Mouse (Mus musculus) megakaryocyte progenitor cell, adult 5-6 weeks (primary cell): ENCODE data around the gene Opcml. TPM values are rescaled to one million over a fixed set of nuclear protein-coding genes. Genes with fewer than 3 reads are reported as not detected.

ENCODE experiments used
- ATAC-seq: replicated peaks from 2 replicates; pipeline ENCODE4 v1.8.0; 2016; ENCODE audit warnings: mild to moderate bottlenecking, moderate TSS enrichment, inconsistent platforms; ENCODE audit not compliant: poor library complexity
- total RNA-seq, 2 experiments: library from RNA; stranded (forward) in 1 of 2; stranded (reverse) in 1 of 2; fragments of 157-497, 149-512 nt in 1 of 2; fragments of 200-1000 nt in 1 of 2; gene quantifications; 2 replicates each; pipeline versions ENCODE4 v1.2.3 to v1.2.4; 2015 to 2017

The Opcml gene
- total RNA-seq, 2 experiments from 2014 or later = not detected

DNA sequence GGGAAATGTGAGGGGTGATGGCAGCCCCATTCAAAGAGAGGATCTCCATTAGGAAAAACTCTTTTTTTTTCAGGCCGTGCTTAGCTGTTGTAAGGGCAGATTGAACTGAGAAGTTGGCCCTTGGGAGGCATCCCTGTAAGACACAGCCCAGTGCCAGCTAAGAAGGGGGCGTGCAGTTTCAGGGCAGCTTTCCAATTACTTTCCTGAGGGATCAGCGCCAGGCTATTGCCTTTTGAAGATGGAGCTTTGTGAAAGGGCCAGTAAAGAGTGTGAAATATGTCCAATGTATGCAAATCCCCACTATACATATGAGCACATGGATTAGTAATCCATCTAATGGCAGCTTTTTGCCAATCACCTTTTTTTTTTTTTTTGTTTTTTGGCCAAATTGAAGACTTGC is 358.9 kb downstream of the Opcml start:
- ATAC-seq = no peak

GRCm38 (mm10) chr9:28153748-28154147 is 363.2 kb downstream of the Opcml start:
- peak; percentile 78 for ATAC-seq

GRCm38 (mm10) chr9:28157092-28157491 is 366.5 kb downstream of the Opcml start:
- no peak for ATAC-seq

DNA sequence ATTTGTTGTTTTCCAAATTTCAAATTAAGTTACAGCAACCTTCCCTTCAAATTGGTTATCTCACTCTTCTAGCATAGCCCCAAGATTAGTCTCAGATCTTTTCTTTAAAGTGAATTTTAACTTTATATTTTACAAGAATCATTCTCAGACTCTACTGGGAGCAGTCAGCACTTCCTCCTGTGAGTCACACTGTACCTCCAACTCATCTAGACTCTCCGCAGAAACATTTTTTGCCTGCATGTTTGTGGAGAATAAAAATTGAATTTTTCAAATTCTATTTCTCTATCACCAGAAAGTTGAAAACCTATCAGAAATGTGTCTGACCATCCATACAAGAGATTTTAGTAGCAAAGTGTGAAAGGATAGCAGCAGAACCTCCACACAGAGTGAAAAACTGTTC is 370.4 kb downstream of the Opcml start:
- no peak for ATAC-seq

DNA sequence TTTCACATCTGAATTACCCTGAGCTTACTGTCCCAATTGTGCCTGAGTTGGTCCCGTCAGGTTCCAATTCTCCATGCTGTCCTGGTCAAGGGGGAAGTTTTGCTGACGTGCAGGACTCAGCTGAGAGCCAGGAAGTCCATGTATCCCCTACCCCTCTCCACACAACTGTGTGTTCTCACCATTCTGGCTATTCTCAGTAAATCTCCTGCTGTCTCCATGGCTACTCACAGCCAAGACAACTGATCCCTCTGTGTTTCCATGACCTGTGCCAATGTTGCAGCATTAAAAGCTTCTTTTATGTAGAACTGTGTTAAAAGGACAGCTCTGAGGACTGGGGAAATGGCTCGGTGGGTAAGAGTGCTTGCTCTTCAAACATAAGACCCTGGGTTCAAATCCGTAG is 373.4 kb downstream of the Opcml start:
- ATAC-seq = no peak

GRCm38 (mm10) chr9:28171890-28172289 is 381.3 kb downstream of the Opcml start:
- ATAC-seq = peak; percentile 73

GRCm38 (mm10) chr9:28177052-28177451 is 386.5 kb downstream of the Opcml start:
- ATAC-seq = no peak

DNA sequence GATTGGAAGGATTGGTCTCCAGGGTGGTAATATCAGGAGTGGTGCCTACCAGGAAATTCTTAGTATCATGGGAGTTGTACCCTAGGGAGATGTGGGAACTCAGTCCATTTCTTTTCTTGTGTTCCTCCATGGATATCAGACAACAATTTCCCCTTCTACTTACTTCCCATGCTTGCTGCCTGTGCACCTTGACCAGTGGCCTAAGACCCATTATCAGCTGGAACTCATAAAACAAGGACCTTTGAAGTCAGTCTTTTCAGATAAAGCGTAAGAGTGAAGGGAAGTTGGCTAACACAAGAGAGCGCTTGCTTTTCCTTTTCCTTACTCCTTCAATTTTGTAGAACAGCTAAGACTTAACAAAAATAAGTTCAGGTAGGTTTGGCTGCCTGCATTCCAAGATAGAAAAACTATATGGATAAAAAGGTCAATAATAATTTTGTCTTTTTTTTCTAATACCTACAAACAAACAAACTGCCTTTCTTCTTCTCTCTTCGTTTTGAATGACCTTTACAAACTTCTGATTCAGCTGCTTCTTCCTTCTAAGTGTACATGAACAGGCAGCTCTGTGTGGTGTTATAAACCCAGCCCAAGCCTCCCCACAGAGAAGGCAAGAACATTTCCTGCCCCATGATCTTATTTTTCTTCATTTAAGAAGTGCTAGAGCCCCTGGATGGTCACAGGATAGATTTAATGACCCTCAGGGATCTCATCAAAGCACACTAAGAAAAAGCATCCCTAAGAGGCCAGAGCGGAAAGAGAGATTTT is 387.7 kb downstream of the Opcml start:
- no peak for ATAC-seq

- ATAC-seq = no peak
Observed at GRCm38 (mm10) chr9:28181916-28182315, 391.3 kb downstream of the Opcml start.

GRCm38 (mm10) chr9:28190226-28190625 is 399.7 kb downstream of the Opcml start:
- ATAC-seq = no peak

GRCm38 (mm10) chr9:28190751-28191150 is 400.2 kb downstream of the Opcml start:
- ATAC-seq = no peak

DNA sequence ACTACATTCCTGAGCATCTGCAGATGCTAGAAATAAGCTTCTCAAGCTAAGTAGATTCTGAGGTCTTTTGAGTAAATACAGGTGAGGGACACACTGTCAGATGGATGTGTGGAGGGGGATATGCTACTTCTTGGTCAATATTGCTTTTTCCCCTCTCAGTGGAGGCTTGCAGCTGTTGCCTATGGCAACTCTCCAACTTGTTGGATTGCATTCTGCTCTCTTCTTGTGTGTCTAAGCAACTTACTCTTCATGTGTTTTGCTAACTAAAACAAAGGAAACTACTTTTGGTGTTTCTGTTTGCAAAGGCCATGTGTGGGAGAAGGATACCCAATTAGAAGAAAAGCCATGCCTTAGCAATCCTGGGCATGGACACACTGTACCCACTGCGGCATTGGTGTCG is 406.0 kb downstream of the Opcml start:
- no peak for ATAC-seq

DNA sequence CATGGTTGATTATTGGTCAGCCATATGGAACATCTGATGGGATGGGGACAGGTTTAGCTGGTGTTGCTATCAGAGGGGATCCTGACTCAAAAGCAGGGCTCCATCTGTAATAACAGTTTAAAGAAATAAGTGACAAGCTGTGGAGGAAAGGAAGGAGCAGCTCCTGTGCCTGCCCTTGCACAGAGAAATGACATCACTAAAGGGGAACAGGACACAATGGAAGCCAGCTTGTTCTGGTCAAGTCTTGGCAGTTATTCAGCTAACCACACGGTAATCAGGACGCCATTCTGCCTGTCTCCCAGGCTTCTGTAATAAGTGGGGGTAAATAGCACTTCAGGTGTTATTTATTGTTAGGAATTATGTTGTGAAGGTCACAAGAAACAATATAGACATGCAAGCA is 406.5 kb downstream of the Opcml start:
- no peak for ATAC-seq

- 0 out of 2 replicates have a peak, but pooled peaks have one; percentile 26 for ATAC-seq
Observed at GRCm38 (mm10) chr9:28197631-28198030, 407.1 kb downstream of the Opcml start.

GRCm38 (mm10) chr9:28198106-28198694 is 407.6 kb downstream of the Opcml start:
- no peak for ATAC-seq

DNA sequence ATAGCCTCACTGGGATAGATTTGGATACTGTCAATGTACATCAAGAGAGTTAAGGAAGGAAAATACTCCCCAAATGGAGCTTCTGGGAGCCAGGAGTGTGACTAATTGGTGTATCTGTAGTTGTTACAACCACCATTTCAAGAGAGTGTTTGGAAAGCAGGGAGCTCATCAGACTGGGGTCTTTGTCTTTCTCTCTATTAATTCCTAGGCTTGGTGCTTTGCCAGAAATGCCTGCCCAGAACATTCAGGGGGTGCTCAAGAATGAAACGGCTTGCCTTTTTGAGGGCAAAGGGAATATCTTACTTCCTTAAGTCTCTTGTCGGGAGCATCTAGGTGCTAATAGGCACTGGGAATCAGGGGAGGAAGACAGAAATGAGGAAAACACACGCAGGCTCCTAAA is 416.9 kb downstream of the Opcml start:
- ATAC-seq = no peak

DNA sequence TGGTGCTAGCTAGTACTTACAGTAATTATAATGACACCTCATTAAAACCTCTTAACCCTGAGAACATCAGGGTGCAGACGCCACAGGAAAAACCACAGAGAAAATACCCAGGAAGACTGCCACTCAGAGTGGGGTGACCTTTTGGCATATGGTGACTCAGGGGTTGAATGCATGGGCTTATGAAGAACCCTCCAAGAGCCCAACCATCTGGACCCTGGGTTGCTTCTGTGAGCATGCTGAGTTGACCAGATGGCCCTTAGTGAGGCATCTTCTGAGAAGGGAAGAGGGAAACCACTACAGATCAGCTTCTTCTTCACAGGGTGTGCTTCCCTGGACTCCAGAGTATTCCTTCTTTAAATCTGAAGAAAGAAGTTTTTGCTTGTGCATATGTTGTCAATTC is 418.1 kb downstream of the Opcml start:
- ATAC-seq = no peak

GRCm38 (mm10) chr9:28211877-28212276 is 421.3 kb downstream of the Opcml start:
- ATAC-seq = no peak

DNA sequence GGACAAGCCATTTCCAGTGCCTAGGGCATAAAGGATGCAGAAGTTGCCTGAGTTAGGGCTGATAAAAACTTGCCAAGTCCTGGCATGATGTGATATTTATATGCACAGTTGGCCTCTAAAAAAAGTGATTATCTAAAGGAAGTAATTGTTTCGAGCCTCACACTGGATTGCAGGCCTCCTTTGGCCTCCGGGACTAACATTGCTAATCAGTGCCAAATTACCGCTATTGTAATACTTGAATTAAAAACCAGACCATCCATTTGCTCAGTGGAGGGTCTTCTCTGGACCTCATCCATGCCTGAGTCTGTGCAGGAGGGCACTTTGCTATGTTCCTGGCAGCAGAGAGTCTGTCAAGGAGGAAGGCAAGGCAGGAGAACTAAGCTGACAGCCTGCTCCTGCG is 423.3 kb downstream of the Opcml start:
- no peak for ATAC-seq

GRCm38 (mm10) chr9:28218026-28218646 is 427.6 kb downstream of the Opcml start:
- no peak for ATAC-seq

DNA sequence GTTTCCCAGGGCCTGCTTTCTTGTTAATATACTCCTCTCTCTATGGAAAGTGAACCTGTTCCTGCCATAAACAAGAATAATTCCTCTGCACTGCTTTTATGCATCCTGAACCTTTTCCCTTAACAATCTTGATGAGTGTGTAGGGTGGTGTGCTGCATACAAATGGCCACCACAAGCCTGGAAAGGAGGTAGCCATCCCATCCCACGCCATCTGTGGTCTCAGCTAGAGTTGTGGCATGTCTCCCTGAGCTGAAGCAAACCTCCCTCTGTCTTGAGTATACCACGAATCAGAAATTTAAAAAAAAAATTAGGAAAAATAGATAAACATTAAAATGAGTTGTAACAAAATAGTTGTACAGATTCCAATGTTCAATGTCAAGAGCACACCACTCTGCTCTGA is 432.2 kb downstream of the Opcml start:
- no peak for ATAC-seq
